Mouse (Mus musculus) lung, postnatal 0 days (tissue): ENCODE results near the gene Olfr506.

Experiments
- CTCF ChIP-seq: IDR thresholded peaks from 2 replicates; pipeline ENCODE4 v1.5.1; 2016; ENCODE audit warnings: antibody characterized with exemption, mild to moderate bottlenecking
- EP300 ChIP-seq: IDR thresholded peaks from 2 replicates; pipeline ENCODE4 v1.6.1; 2016; ENCODE audit warnings: antibody characterized with exemption, mild to moderate bottlenecking, control low read depth

- no peak for TF ChIP-seq EP300
- no peak for TF ChIP-seq CTCF
Measured at GRCm38 (mm10) chr7:108565693-108566092, 44.9 kb upstream of the Olfr506 start, which contains the start of gene Olfr504.
